Mouse (Mus musculus) brain, embryonic 14.5 days (tissue): ENCODE results near the gene Nrxn1.

Experiments used
- CTCF ChIP-seq: fragments of 200-500 bp; IDR thresholded peaks from 2 replicates; pipeline ENCODE4 v1.5.1; 2012; ENCODE audit warnings: inconsistent platforms, mild to moderate bottlenecking, moderate library complexity, borderline replicate concordance; ENCODE audit not compliant: insufficient read depth, insufficient read length; ENCODE audit errors: extremely low read depth
- POLR2A ChIP-seq: fragments of 200-500 bp; IDR thresholded peaks from 2 replicates; pipeline ENCODE4 v1.6.1; 2012; ENCODE audit warnings: mild to moderate bottlenecking, inconsistent platforms, borderline replicate concordance; ENCODE audit not compliant: poor library complexity, insufficient read depth, insufficient read length, severe bottlenecking; ENCODE audit errors: extremely low read depth

DNA sequence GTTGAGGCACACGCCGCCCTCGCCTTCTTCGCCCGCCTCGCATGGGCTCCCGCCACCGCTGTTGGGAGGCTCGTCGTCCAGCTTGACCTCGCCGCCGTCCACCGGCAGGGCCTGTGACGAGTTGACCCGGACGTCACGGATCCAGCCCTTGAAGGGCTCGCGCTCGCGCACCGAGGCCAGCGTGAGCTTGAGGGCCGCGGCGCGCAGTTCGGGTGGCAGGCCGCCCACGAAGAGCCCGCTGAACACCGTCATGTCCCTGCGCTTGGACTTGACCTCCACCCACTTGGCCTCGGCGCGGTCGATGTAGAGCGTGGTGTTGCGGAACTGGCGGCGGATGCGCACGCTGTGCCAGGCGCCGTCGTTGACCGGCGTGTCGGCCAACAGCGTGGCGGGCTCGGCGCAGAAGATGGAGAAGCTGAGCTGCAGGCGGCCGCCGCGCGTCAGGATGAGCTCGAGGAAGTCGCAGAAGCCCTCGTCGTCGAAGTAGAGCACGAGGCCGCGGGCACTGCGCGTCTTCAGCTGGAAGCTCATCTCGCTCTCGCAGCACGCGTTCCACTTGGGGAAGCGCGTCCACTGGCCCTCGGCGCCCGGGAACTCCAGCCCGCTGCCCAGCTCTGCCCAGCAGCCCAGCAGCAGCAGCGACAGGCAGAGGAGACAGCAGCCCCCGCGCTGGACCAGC is 4.7 kb downstream of the Nrxn1 start:
- TF ChIP-seq CTCF (no peak), POLR2A (no peak)
